Mouse (Mus musculus) CH12.LX (cell line): ENCODE data around the gene Parvg. TPM values are rescaled to one million over a fixed set of nuclear protein-coding genes. Genes with fewer than 3 reads are reported as not detected.

ENCODE experiments used
- DNase-seq: peaks from one replicate; pipeline ENCODE4 v3.0.0-alpha.2; 2013; ENCODE audit errors: extremely low read depth
- H3K27ac ChIP-seq: 2 replicates; pipeline ENCODE4 v1.5.1; 2012; ENCODE audit warnings: low read depth, mild to moderate bottlenecking, control low read depth, moderate library complexity; ENCODE audit not compliant: insufficient read depth
- H3K27me3 ChIP-seq: replicated peaks from 2 replicates; pipeline ENCODE3; 2012; ENCODE audit warnings: inconsistent platforms
- H3K36me3 ChIP-seq, 2 experiments: replicated peaks in 1 of 2; 2 replicates each; pipeline versions ENCODE3 to v1.6.1; 2012; ENCODE audit warnings: inconsistent platforms in 1 of 2, low read length in 1 of 2, mild to moderate bottlenecking in 1 of 2, mixed read lengths in 1 of 2, moderate library complexity in 1 of 2; ENCODE audit not compliant: control insufficient read depth in 1 of 2, insufficient read depth in 1 of 2
- H3K4me1 ChIP-seq, 2 experiments: 2 replicates each; pipeline ENCODE4 v1.6.1; 2012; ENCODE audit warnings: inconsistent platforms in 1 of 2, moderate library complexity in 1 of 2; ENCODE audit not compliant: insufficient read depth in 2 of 2, control insufficient read depth in 1 of 2
- H3K4me2 ChIP-seq: 2 replicates; pipeline ENCODE4 v1.6.1; 2012; ENCODE audit warnings: low read depth, mild to moderate bottlenecking, control low read depth; ENCODE audit not compliant: poor library complexity, insufficient read depth, severe bottlenecking
- H3K4me3 ChIP-seq, 3 experiments: fragments of 150-350 bp in 1 of 3; sonication (generic) in 1 of 3; replicated peaks in 1 of 3; 2 replicates each; pipeline versions ENCODE3 to v1.5.1; 2011 to 2012; ENCODE audit warnings: low read depth in 2 of 3, low read length in 2 of 3, mild to moderate bottlenecking in 2 of 3, moderate library complexity in 2 of 3, control low read depth in 1 of 3, improper control_type of control experiment in 1 of 3, inconsistent platforms in 1 of 3, mixed read lengths in 1 of 3; ENCODE audit not compliant: poor library complexity in 1 of 3
- H3K79me2 ChIP-seq: replicated peaks from 2 replicates; pipeline ENCODE4 v1.6.1; 2012; ENCODE audit warnings: mild to moderate bottlenecking, moderate library complexity; ENCODE audit not compliant: control insufficient read depth, poor library complexity, insufficient read depth, severe bottlenecking; ENCODE audit errors: extremely low read depth
- H3K9ac ChIP-seq: 2 replicates; pipeline ENCODE4 v1.6.1; 2012; ENCODE audit warnings: low read depth, mild to moderate bottlenecking, control low read depth, moderate library complexity; ENCODE audit not compliant: insufficient read depth
- H3K9me3 ChIP-seq: replicated peaks from 2 replicates; pipeline ENCODE3; 2012; ENCODE audit warnings: low read length, inconsistent platforms, mixed read lengths
- BHLHE40 ChIP-seq: IDR thresholded peaks from 2 replicates; pipeline ENCODE4 v1.6.1; 2011; ENCODE audit warnings: mild to moderate bottlenecking, low read depth, low read length, improper control_type of control experiment
- CHD2 ChIP-seq: IDR thresholded peaks from 2 replicates; pipeline ENCODE4 v1.6.1; 2011; ENCODE audit warnings: low read length, improper control_type of control experiment
- E2F4 ChIP-seq: IDR thresholded peaks from 2 replicates; pipeline ENCODE4 v1.6.1; 2011; ENCODE audit warnings: low read depth, low read length, improper control_type of control experiment; ENCODE audit not compliant: insufficient replicate concordance
- ELF1 ChIP-seq: IDR thresholded peaks from 2 replicates; pipeline ENCODE4 v1.6.1; 2014; ENCODE audit warnings: low read depth, mild to moderate bottlenecking, inconsistent platforms, low read length, improper control_type of control experiment
- EP300 ChIP-seq: IDR thresholded peaks from 2 replicates; pipeline ENCODE4 v1.6.1; 2011; ENCODE audit warnings: low read length, improper control_type of control experiment
- ETS1 ChIP-seq: conservative IDR thresholded peaks from 2 replicates; pipeline ENCODE4 v1.6.1; 2012; ENCODE audit warnings: low read depth, mild to moderate bottlenecking, inconsistent platforms, low read length, improper control_type of control experiment, moderate library complexity
- GABPA ChIP-seq: IDR thresholded peaks from 2 replicates; pipeline ENCODE4 v1.6.1; 2012; ENCODE audit warnings: low read depth, low read length, improper control_type of control experiment, inconsistent platforms; ENCODE audit not compliant: insufficient replicate concordance
- IRF4 ChIP-seq: IDR thresholded peaks from 2 replicates; pipeline ENCODE4 v1.6.1; 2014; ENCODE audit warnings: low read depth, mild to moderate bottlenecking, inconsistent platforms, low read length, improper control_type of control experiment
- JUN ChIP-seq: IDR thresholded peaks from 2 replicates; pipeline ENCODE4 v1.6.1; 2011; ENCODE audit warnings: low read depth, mild to moderate bottlenecking, low read length, improper control_type of control experiment, moderate library complexity; ENCODE audit not compliant: insufficient read depth
- JUND ChIP-seq: conservative IDR thresholded peaks from 2 replicates; pipeline ENCODE4 v1.6.1; 2011; ENCODE audit warnings: low read depth, low read length, improper control_type of control experiment
- KAT2A ChIP-seq: IDR thresholded peaks from 2 replicates; pipeline ENCODE4 v1.6.1; 2012; ENCODE audit warnings: low read length, improper control_type of control experiment, inconsistent platforms; ENCODE audit not compliant: insufficient replicate concordance
- MAFK ChIP-seq: IDR thresholded peaks from 2 replicates; pipeline ENCODE4 v1.6.1; 2011; ENCODE audit warnings: low read length, improper control_type of control experiment; ENCODE audit not compliant: insufficient replicate concordance
- MAX ChIP-seq: IDR thresholded peaks from 2 replicates; pipeline ENCODE4 v1.6.1; 2011; ENCODE audit warnings: low read length, improper control_type of control experiment
- MEF2A ChIP-seq: IDR thresholded peaks from 2 replicates; pipeline ENCODE4 v1.6.1; 2014; ENCODE audit warnings: low read depth, mild to moderate bottlenecking, inconsistent platforms, low read length, improper control_type of control experiment, borderline replicate concordance
- MXI1 ChIP-seq: IDR thresholded peaks from 2 replicates; pipeline ENCODE4 v1.6.1; 2011; ENCODE audit warnings: mild to moderate bottlenecking, low read depth, low read length, improper control_type of control experiment
- NELFE ChIP-seq: IDR thresholded peaks from 2 replicates; pipeline ENCODE4 v1.6.1; 2011; ENCODE audit warnings: low read depth, low read length, improper control_type of control experiment
- NRF1 ChIP-seq: IDR thresholded peaks from 2 replicates; pipeline ENCODE4 v1.6.1; 2014; ENCODE audit warnings: low read depth, mild to moderate bottlenecking, inconsistent platforms, low read length, improper control_type of control experiment, moderate library complexity
- PAX5 ChIP-seq: IDR thresholded peaks from 2 replicates; pipeline ENCODE4 v1.6.1; 2012; ENCODE audit warnings: low read length, inconsistent platforms, mixed read lengths
- POLR2A ChIP-seq: IDR thresholded peaks from 2 replicates; pipeline ENCODE4 v1.6.1; 2011; ENCODE audit warnings: low read depth, mild to moderate bottlenecking, improper control_type of control experiment, low read length
- POLR2AphosphoS2 ChIP-seq: IDR thresholded peaks from 2 replicates; pipeline ENCODE4 v1.6.1; 2011; ENCODE audit warnings: low read depth, low read length, improper control_type of control experiment
- RAD21 ChIP-seq: IDR thresholded peaks from 2 replicates; pipeline ENCODE4 v1.6.1; 2011; ENCODE audit warnings: low read depth, mild to moderate bottlenecking, low read length, improper control_type of control experiment, moderate library complexity
- SIN3A ChIP-seq: IDR thresholded peaks from 2 replicates; pipeline ENCODE4 v1.6.1; 2012; ENCODE audit warnings: low read length, improper control_type of control experiment, inconsistent platforms
- SMC3 ChIP-seq: IDR thresholded peaks from 2 replicates; pipeline ENCODE4 v1.6.1; 2011; ENCODE audit warnings: low read depth, low read length, improper control_type of control experiment
- TBP ChIP-seq: conservative IDR thresholded peaks from 2 replicates; pipeline ENCODE4 v1.6.1; 2011; ENCODE audit warnings: low read depth, low read length, improper control_type of control experiment
- TCF12 ChIP-seq: IDR thresholded peaks from 2 replicates; pipeline ENCODE4 v1.6.1; 2014; ENCODE audit warnings: low read depth, mild to moderate bottlenecking, inconsistent platforms, low read length, improper control_type of control experiment
- UBTF ChIP-seq: IDR thresholded peaks from 2 replicates; pipeline ENCODE4 v1.6.1; 2012; ENCODE audit warnings: low read depth, mild to moderate bottlenecking, inconsistent platforms, low read length, improper control_type of control experiment, moderate library complexity
- USF1 ChIP-seq: IDR thresholded peaks from 2 replicates; pipeline ENCODE4 v1.6.1; 2014; ENCODE audit warnings: low read depth, mild to moderate bottlenecking, inconsistent platforms, low read length, improper control_type of control experiment
- USF2 ChIP-seq: conservative IDR thresholded peaks from 2 replicates; pipeline ENCODE4 v1.6.1; 2011; ENCODE audit warnings: low read depth, low read length, improper control_type of control experiment
- ZC3H11A ChIP-seq: IDR thresholded peaks from 2 replicates; pipeline ENCODE4 v1.6.1; 2012; ENCODE audit warnings: low read depth, mild to moderate bottlenecking, inconsistent platforms, low read length, improper control_type of control experiment
- ZKSCAN1 ChIP-seq: IDR thresholded peaks from 2 replicates; pipeline ENCODE4 v1.6.1; 2012; ENCODE audit warnings: low read depth, inconsistent platforms, low read length, improper control_type of control experiment, borderline replicate concordance
- ZMIZ1 ChIP-seq: IDR thresholded peaks from 2 replicates; pipeline ENCODE4 v1.6.1; 2012; ENCODE audit warnings: low read depth, mild to moderate bottlenecking, inconsistent platforms, low read length, improper control_type of control experiment
- dilution Hi-C: fragments of 300-500 bp; cut with MboI; formaldehyde crosslinking; loops from 2 replicates; pipeline ENCODE4 v1.14.3; 2020; ENCODE audit warnings: low sequenced_read_pairs; ENCODE audit not compliant: extremely low pct_unique_long_range_greater_than_20kb, extremely low pct_ligation_motif_present
- in situ Hi-C: fragments of 300-500 bp; cut with MboI; formaldehyde crosslinking; loops from 3 replicates; pipeline ENCODE4 v1.14.3; 2019; ENCODE audit warnings: low sequenced_read_pairs, low pct_ligation_motif_present, low pct_unique_long_range_greater_than_20kb, mixed read lengths
- polyA plus RNA-seq: library from polyadenylated mRNA; unstranded; fragments of >175 nt; gene quantifications from 2 replicates; pipeline ENCODE4 v1.2.1, GENCODE M21; 2012; ENCODE audit warnings: low read depth; ENCODE audit not compliant: insufficient read length
- total RNA-seq, 2 experiments: library from RNA; depleted of rRNA; stranded (reverse); fragments of 300-350 nt in 1 of 2; fragments of >200 nt in 1 of 2; gene quantifications; 2 replicates each; pipeline ENCODE4 v1.2.3; 2012 to 2014

The Parvg gene
- total and polyA plus RNA-seq, 3 experiments = 93.7 to 140 (median 98.3) TPM

GRCm38 (mm10) chr15:84295225-84295624, 28.6 kb upstream of the Parvg start:
- in situ Hi-C loops (no loop called here), dilution Hi-C loops (no loop called here)
- Histone ChIP-seq H3K4me1 (peaks cover 38 to 62% of the 10 kb centered on the region in 2 experiments), H3K79me2 (no peaks in the 10 kb centered on the region), H3K36me3 (no peaks in the 10 kb centered on the region), H3K4me2 (no peak overlapping the region), H3K9me3 (no peaks in the 10 kb centered on the region), H3K27ac (no peak overlapping the region), H3K9ac (no peak overlapping the region)
- no peak for TF ChIP-seq RAD21
- TF ChIP-seq ZKSCAN1 = no peak
- TF ChIP-seq KAT2A = no peak
- no peak for TF ChIP-seq TBP
- TF ChIP-seq POLR2A = no peak
- no peak for TF ChIP-seq E2F4
- TF ChIP-seq POLR2AphosphoS2 = no peak
- no peak for TF ChIP-seq MXI1
- no peak for TF ChIP-seq GABPA
- TF ChIP-seq JUN = no peak
- no peak for TF ChIP-seq NRF1
- no peak for TF ChIP-seq CHD2
- no peak for TF ChIP-seq ZC3H11A
- TF ChIP-seq ELF1 = no peak
- TF ChIP-seq BHLHE40 = peak; percentile 73
- TF ChIP-seq USF2 = no peak
- TF ChIP-seq ZMIZ1 = no peak
- no peak for TF ChIP-seq NELFE
- TF ChIP-seq SIN3A = no peak
- no peak for TF ChIP-seq USF1
- TF ChIP-seq IRF4 = 0 out of 2 replicates have a peak, but pooled peaks have one; percentile 12
- peak; percentile 66; the same call in 1 of the 2 replicates for TF ChIP-seq ETS1
- no peak for TF ChIP-seq MEF2A
- TF ChIP-seq SMC3 = no peak
- peak; percentile 15; the same call in 1 of the 2 replicates for TF ChIP-seq TCF12
- no peak; the same call in 1 of the 2 replicates for TF ChIP-seq EP300
- no peak for TF ChIP-seq PAX5
- TF ChIP-seq JUND = no peak
- no peak for TF ChIP-seq MAFK
- no peak for TF ChIP-seq UBTF
- TF ChIP-seq MAX = peak; percentile 81
- TF ChIP-seq, all 38 proteins: peak for 5
- Histone ChIP-seq H3K27me3 (peaks cover 4% of the 10 kb centered on the region), H3K4me3 (no peak overlapping the region)
- no peak for DNase-seq
